Mouse (Mus musculus): Measurements from ENCODE around the gene Eif4a3. TPM values are rescaled to one million over a fixed set of nuclear protein-coding genes. Genes with fewer than 3 reads are reported as not detected.
"Not testable (repeated sequence)": the region's sequence is repeated elsewhere in the genome, so short reads cannot be mapped to it uniquely, and the experiment has no call there.

The Eif4a3 gene
- polyA plus RNA-seq, 1 experiment, result 349 TPM

DNA sequence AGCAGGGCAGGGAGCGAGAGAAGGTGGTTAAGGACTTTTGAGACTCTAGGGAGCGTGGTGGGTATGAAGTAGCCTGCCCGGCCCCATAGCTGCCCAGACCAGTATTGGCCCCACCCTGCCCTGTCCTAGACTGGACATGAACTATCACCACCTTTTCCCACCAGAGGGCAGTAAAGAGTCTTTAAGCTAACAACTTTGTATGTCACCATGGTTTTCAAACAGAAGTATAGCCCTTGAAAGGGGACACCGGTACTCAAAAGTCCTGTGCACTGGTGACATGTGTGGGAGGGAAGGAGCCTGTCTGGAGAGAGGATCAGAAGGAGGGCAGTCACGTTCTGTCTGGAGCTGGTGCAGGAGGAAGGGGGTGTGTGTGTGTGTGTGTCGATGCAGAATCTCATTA is 50.9 kb downstream of the Eif4a3 start:
- H3K79me3 ChIP-seq (ENCODE audit: low read depth), result no peaks in the 10 kb centered on the region

DNA sequence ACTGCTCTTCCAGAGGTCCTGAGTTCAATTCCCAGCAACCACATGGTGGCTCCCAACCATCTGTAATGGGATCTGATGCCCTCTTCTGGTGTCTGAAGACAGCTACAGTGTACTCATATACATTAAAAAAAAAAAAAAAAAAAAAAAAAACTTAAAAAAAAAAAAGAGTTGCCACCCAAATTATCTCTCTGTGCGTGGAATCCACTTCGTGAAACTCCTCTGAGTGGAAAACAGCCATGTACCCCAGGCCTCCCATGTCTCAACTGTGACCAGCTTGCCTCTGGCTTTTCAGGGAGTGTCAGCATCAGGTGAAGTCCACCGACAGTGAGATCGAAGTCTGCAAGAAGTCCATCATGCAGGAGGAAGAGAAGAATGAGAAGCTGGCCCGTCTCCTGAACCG is 54.3 kb downstream of the Eif4a3 start:
- peaks cover 19% of the 10 kb centered on the region for H3K27me3 ChIP-seq (ENCODE audit: control insufficient read depth, insufficient read depth, insufficient read length)
- not testable (repeated sequence) for H3K36me3 ChIP-seq (ENCODE audit: control insufficient read depth, insufficient read depth); H3ac ChIP-seq (ENCODE audit: control insufficient read depth, insufficient read length, low read depth); H3K79me2 ChIP-seq (ENCODE audit: control insufficient read depth, insufficient read depth); H3K4me3 ChIP-seq (ENCODE audit: insufficient read depth, poor library complexity, severe bottlenecking); H3K79me3 ChIP-seq (ENCODE audit: low read depth)

More for the DNA sequence above, 50.9 kb downstream of the Eif4a3 start:
- TF ChIP-seq CTCF (IDR thresholded peaks at IDR 0.05; ENCODE audit: control insufficient read depth, insufficient read depth, insufficient read length) (peak; percentile 14), MYOD1 (IDR thresholded peaks at IDR 0.05; ENCODE audit: control insufficient read depth, insufficient read length, low read depth) (no peak), CEBPB (IDR thresholded peaks at IDR 0.05; ENCODE audit: low read depth) (no peak)
- no peak overlapping the region for H3ac ChIP-seq (ENCODE audit: control insufficient read depth, insufficient read length, low read depth)
- H3K4me3 ChIP-seq (ENCODE audit: insufficient read depth, poor library complexity, severe bottlenecking), result no peak overlapping the region
- no peaks in the 10 kb centered on the region for H3K79me2 ChIP-seq (ENCODE audit: control insufficient read depth, insufficient read depth)
- H3K36me3 ChIP-seq (ENCODE audit: control insufficient read depth, insufficient read depth), result no peaks in the 10 kb centered on the region
- peaks cover 23% of the 10 kb centered on the region for H3K27me3 ChIP-seq (ENCODE audit: control insufficient read depth, insufficient read depth, insufficient read length)

DNA sequence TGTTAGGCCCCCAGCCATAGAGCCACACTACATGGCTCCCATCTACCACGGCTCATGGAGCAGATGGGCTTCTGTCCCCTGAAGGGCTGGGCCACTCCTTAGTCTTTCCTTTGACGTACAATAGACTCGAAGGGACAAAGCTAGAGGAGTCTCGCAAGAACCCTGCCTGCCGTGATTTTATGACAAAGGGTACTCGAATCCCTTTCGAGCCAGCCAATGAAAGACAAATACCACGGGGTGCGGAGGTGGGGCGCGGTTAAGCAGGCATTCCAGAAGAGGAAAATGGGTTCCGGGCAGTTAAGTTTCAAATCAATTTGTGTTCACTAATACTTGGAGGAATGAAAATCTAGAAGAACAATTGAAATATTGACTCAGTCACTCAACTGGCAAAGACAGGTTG is 60.4 kb downstream of the Eif4a3 start:
- Histone ChIP-seq H3K79me3 (ENCODE audit: low read depth) (no peaks in the 10 kb centered on the region), H3K36me3 (ENCODE audit: control insufficient read depth, insufficient read depth) (no peaks in the 10 kb centered on the region), H3ac (ENCODE audit: control insufficient read depth, insufficient read length, low read depth) (no peak overlapping the region), H3K27me3 (ENCODE audit: control insufficient read depth, insufficient read depth, insufficient read length) (peaks cover 16% of the 10 kb centered on the region), H3K4me3 (ENCODE audit: insufficient read depth, poor library complexity, severe bottlenecking) (no peak overlapping the region), H3K79me2 (ENCODE audit: control insufficient read depth, insufficient read depth) (no peaks in the 10 kb centered on the region)
- TF ChIP-seq MYOG (IDR thresholded peaks at IDR 0.05; ENCODE audit: control insufficient read depth, extremely low read depth, insufficient read length), result no peak

Other genes with a start within 250 kb of the Eif4a3 start
- 12.1 TPM for gene Cbx4, start 213.9 kb downstream of the Eif4a3 start, polyA plus RNA-seq (2012; fragmentation: generic; extraction: Trizol)
- gene Tbc1d16, start 71.6 kb downstream of the Eif4a3 start, polyA plus RNA-seq (2012; fragmentation: generic; extraction: Trizol), result 4.9 TPM
- 0.12 TPM for gene Ccdc40, start 71.5 kb downstream of the Eif4a3 start, polyA plus RNA-seq (2012; fragmentation: generic; extraction: Trizol)
- gene Gaa, start 32.2 kb downstream of the Eif4a3 start, polyA plus RNA-seq (2012; fragmentation: generic; extraction: Trizol), result 32.2 TPM
- not detected for gene Card14, start 7.7 kb upstream of the Eif4a3 start, polyA plus RNA-seq (2012; fragmentation: generic; extraction: Trizol)
- 2.3 TPM for gene Sgsh, start 55.4 kb upstream of the Eif4a3 start, polyA plus RNA-seq (2012; fragmentation: generic; extraction: Trizol)
- gene Slc26a11, start 55.5 kb upstream of the Eif4a3 start, polyA plus RNA-seq (2012; fragmentation: generic; extraction: Trizol), result 0.51 TPM
- 6.3 TPM for gene Rnf213, start 93.0 kb upstream of the Eif4a3 start, polyA plus RNA-seq (2012; fragmentation: generic; extraction: Trizol)
- gene Endov, start 191.3 kb upstream of the Eif4a3 start, polyA plus RNA-seq (2012; fragmentation: generic; extraction: Trizol), result 18.4 TPM
- gene Nptx1, start 247.7 kb upstream of the Eif4a3 start, polyA plus RNA-seq (2012; fragmentation: generic; extraction: Trizol), result 30.2 TPM